Mouse (Mus musculus) liver, embryonic 14.5 days (tissue): ENCODE data around the gene Gm2897. TPM values are rescaled to one million over a fixed set of nuclear protein-coding genes. Genes with fewer than 3 reads are reported as not detected.
"Not testable (repeated sequence)": the region's sequence is repeated elsewhere in the genome, so short reads cannot be mapped to it uniquely, and the experiment has no call there.

Experiments
- ATAC-seq: fragments of 200-750 bp; cut with Nextera tagmentation; 2 replicates; pipeline ENCODE4 v1.8.0; 2017; ENCODE audit warnings: moderate number of reproducible peaks, mild to moderate bottlenecking, moderate library complexity; ENCODE audit not compliant: insufficient read depth
- DNase-seq, 3 experiments: peaks; one replicate each; pipeline ENCODE4 v3.0.0-alpha.2; 2012 to 2013; ENCODE audit warnings: low read depth in 3 of 3, low spot score in 3 of 3
- H3K27ac ChIP-seq: fragments of 300-500 bp; sonication (generic); 2 replicates; pipeline ENCODE4 v1.5.1; 2014; ENCODE audit warnings: moderate library complexity, mild to moderate bottlenecking, control low read depth, inconsistent platforms
- H3K27me3 ChIP-seq: fragments of 300-500 bp; sonication (generic); 2 replicates; pipeline ENCODE4 v1.6.1; 2014; ENCODE audit warnings: mild to moderate bottlenecking, low read length, moderate library complexity; ENCODE audit not compliant: control insufficient read depth, insufficient read depth
- H3K36me3 ChIP-seq: fragments of 300-500 bp; sonication (generic); replicated peaks from 2 replicates; pipeline ENCODE4 v1.6.1; 2014; ENCODE audit warnings: low read depth; ENCODE audit not compliant: control insufficient read depth, insufficient read depth
- H3K4me1 ChIP-seq, 2 experiments: fragments of 200-500 bp in 1 of 2; fragments of 300-500 bp in 1 of 2; sonication (generic) in 1 of 2; replicated peaks; 2 replicates each; pipeline ENCODE4 v1.6.1; 2012 to 2014; ENCODE audit warnings: antibody characterized with exemption in 1 of 2, inconsistent platforms in 1 of 2, low read length in 1 of 2; ENCODE audit not compliant: control insufficient read depth in 2 of 2, insufficient read depth in 2 of 2
- H3K4me2 ChIP-seq: fragments of 300-500 bp; sonication (generic); 2 replicates; pipeline ENCODE4 v1.6.1; 2014; ENCODE audit warnings: low read depth, mild to moderate bottlenecking, control low read depth, moderate library complexity
- H3K4me3 ChIP-seq, 2 experiments: fragments of 200-500 bp in 1 of 2; fragments of 300-500 bp in 1 of 2; sonication (generic) in 1 of 2; 2 replicates each; pipeline ENCODE4 v1.5.1; 2012 to 2014; ENCODE audit warnings: low read depth in 2 of 2, low read length in 2 of 2, mild to moderate bottlenecking in 2 of 2, control low read depth in 1 of 2, inconsistent platforms in 1 of 2, moderate library complexity in 1 of 2; ENCODE audit not compliant: insufficient read depth in 1 of 2
- H3K9ac ChIP-seq: fragments of 300-500 bp; sonication (generic); replicated peaks from 2 replicates; pipeline ENCODE4 v1.6.1; 2014; ENCODE audit warnings: mild to moderate bottlenecking, control low read depth, moderate library complexity
- H3K9me3 ChIP-seq: fragments of 300-500 bp; sonication (generic); 2 replicates; pipeline ENCODE4 v1.6.1; 2016; ENCODE audit warnings: low read length, mixed read lengths; ENCODE audit not compliant: control insufficient read depth
- WGBS: fragments of 180-500 bp; shearing (Covaris S2); extraction: QIAGEN DNeasy Blood & Tissue Kit; methylation state at CpG from one replicate; pipeline ENCODE4 v1.1.7; 2014; ENCODE audit not compliant: insufficient replicate concordance; 5-methylcytosine and 5-hydroxymethylcytosine counted together
- polyA plus RNA-seq, 2 experiments: library from polyadenylated mRNA; depleted of rRNA in 1 of 2; stranded (reverse) in 1 of 2; unstranded in 1 of 2; fragments of >200 nt; fragmentation: Nextera tagmentation in 1 of 2; extraction: Ambion mirVana in 1 of 2; gene quantifications; 2 replicates each; pipeline versions ENCODE4 v1.2.1 to v1.2.3; 2012 to 2014

Gene Gm2897
- polyA plus RNA-seq (2012; rRNA removed) = 0.17 and 0.18 TPM in 2 replicates
- 0.08 TPM in 1 of 2 replicates, not detected in the other for polyA plus RNA-seq (2014; fragmentation: Nextera tagmentation; extraction: Ambion mirVana)

GRCm38 (mm10) chr14:3048727-3049512 is at the start of gene Gm2897:
Gene Gm2897, plus strand, starts transcription at chr14:3049285.
- H3K27ac ChIP-seq, H3K27me3 ChIP-seq, H3K4me1 ChIP-seq, DNase-seq, H3K36me3 ChIP-seq, H3K9me3 ChIP-seq, ATAC-seq, H3K9ac ChIP-seq: not testable (repeated sequence)
- 5% methylated on average over 18 of the region's 40 CpGs for WGBS
- Histone ChIP-seq H3K4me3 (0 out of 4 replicates have a peak within 1 kb of the TSS, but pooled peaks of 1 of the 2 experiments have one; percentile 17), H3K4me2 (peak within 1 kb of the TSS; percentile 32; the same call in 1 of the 2 replicates)

- DNase-seq, H3K27ac ChIP-seq, H3K4me1 ChIP-seq, H3K9ac ChIP-seq, H3K4me3 ChIP-seq, H3K27me3 ChIP-seq, H3K4me2 ChIP-seq, H3K36me3 ChIP-seq, ATAC-seq, H3K9me3 ChIP-seq: not testable (repeated sequence)
- WGBS = 46% methylated on average over 2 of the region's 3 CpGs
These were observed 19.4 kb upstream of the Gm2897 start, which contains the start of gene Gm2888 for GRCm38 (mm10) chr14:3029702-3030101. Gene Gm2888, plus strand, starts transcription at chr14:3030002.

GRCm38 (mm10) chr14:3049513-3049800 is 372 bp downstream of the Gm2897 start:
- WGBS = 3% methylated on average over 13 of the region's 20 CpGs

GRCm38 (mm10) chr14:3050087-3050486 is 1.0 kb downstream of the Gm2897 start:
- H3K4me3 ChIP-seq, H3K36me3 ChIP-seq, H3K27ac ChIP-seq, DNase-seq, H3K9me3 ChIP-seq, H3K27me3 ChIP-seq, H3K4me2 ChIP-seq, H3K9ac ChIP-seq, H3K4me1 ChIP-seq, ATAC-seq: not testable (repeated sequence)
- 2% methylated on average over 5 of the region's 8 CpGs for WGBS

More at GRCm38 (mm10) chr14:3049513-3049800, 372 bp downstream of the Gm2897 start:
- not testable (repeated sequence) for ATAC-seq, H3K36me3 ChIP-seq, H3K9ac ChIP-seq, H3K4me1 ChIP-seq, DNase-seq, H3K27ac ChIP-seq, H3K9me3 ChIP-seq, H3K27me3 ChIP-seq
- 0 out of 4 replicates have a peak overlapping the region, but pooled peaks of 1 of the 2 experiments have one; percentile 17 for H3K4me3 ChIP-seq
- peak overlapping the region; percentile 32; the same call in 1 of the 2 replicates for H3K4me2 ChIP-seq

GRCm38 (mm10) chr14:3116051-3116450 is 67.0 kb downstream of the Gm2897 start:
- WGBS = 70% methylated on average over 15 of the region's 25 CpGs
- H3K27ac ChIP-seq, H3K27me3 ChIP-seq, H3K4me3 ChIP-seq, DNase-seq, H3K4me2 ChIP-seq, H3K36me3 ChIP-seq, H3K9ac ChIP-seq, H3K4me1 ChIP-seq, H3K9me3 ChIP-seq, ATAC-seq: not testable (repeated sequence)

Other genes starting within 250 kb of the Gm2897 start
- gene Gm2888, start 19.3 kb upstream of the Gm2897 start, polyA plus RNA-seq (2012; rRNA removed) = not detected in 2 replicates
- gene Gm2888, start 19.3 kb upstream of the Gm2897 start, polyA plus RNA-seq (2014; fragmentation: Nextera tagmentation; extraction: Ambion mirVana) = not detected in 2 replicates
- gene Gm10340, start 84.7 kb downstream of the Gm2897 start, polyA plus RNA-seq (2012; rRNA removed) = 0.02 TPM in 1 of 2 replicates, not detected in the other
- not detected in 2 replicates for gene Gm10340, start 84.7 kb downstream of the Gm2897 start, polyA plus RNA-seq (2014; fragmentation: Nextera tagmentation; extraction: Ambion mirVana)
- not detected in 2 replicates for gene Gm5795, start 139.0 kb downstream of the Gm2897 start, polyA plus RNA-seq (2012; rRNA removed)
- not detected in 2 replicates for gene Gm5795, start 139.0 kb downstream of the Gm2897 start, polyA plus RNA-seq (2014; fragmentation: Nextera tagmentation; extraction: Ambion mirVana)
- 0.16 and 0.28 TPM in 2 replicates for gene D830030K20Rik, start 159.2 kb downstream of the Gm2897 start, polyA plus RNA-seq (2012; rRNA removed)
- 0.09 and 0.33 TPM in 2 replicates for gene D830030K20Rik, start 159.2 kb downstream of the Gm2897 start, polyA plus RNA-seq (2014; fragmentation: Nextera tagmentation; extraction: Ambion mirVana)